ENCODE assay signal across 23 mouse cellular contexts in the genomic region with DNA sequence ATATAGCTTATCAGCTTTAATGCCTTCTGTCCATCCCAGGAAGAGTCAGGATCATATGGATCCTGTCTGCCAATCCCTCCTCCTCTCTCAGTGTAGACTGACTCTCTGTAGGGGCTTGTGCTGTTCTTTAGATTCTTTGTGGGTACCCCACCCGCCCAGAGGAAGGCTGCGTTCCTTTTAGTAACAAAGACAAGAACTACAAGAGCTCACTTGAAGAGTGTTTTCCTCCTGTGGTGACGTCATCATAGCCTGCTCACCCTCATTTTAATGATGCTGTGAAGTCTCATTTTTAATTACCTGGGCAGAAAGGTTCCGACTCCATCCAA. TPM values are rescaled to one million over a fixed set of nuclear protein-coding genes. Genes with fewer than 3 reads are reported as not detected.
A peak's percentile ranks its signal among the peaks of the same experiment; 100 is the strongest.
DNase-seq lines count a peak whose midpoint lies in the region; ATAC-seq and TF ChIP-seq lines count a peak whose summit lies in the region.
"Had no signal": no experiment of that assay in that cellular context is flagged by ENCODE, and none has a peak within 500 bp of the region (broad histone marks: within the 10 kb centered on the region; RNA-seq: fewer than 3 reads in every experiment).

No protein-coding gene starts in this region.

- WGBS in heart, embryonic 11.5 days (ENCODE audit: insufficient replicate concordance), result 48% methylated on average over 4 of the region's 4 CpGs
- WGBS in hindbrain, postnatal 0 days, result 48% methylated on average over 4 of the region's 4 CpGs
- WGBS in hindbrain, embryonic 16.5 days, result 37% methylated on average over 4 of the region's 4 CpGs
- 24% methylated on average over 4 of the region's 4 CpGs for WGBS in forebrain, postnatal 0 days

- no peak for DNase-seq in heart, postnatal 4 days
- DNase-seq in hindbrain, postnatal 0 days (ENCODE audit: low spot score), result no peak
- DNase-seq in ES-CJ7 (ENCODE audit: low read depth, low spot score) (peak; percentile 25), adipocyte (ENCODE audit: low spot score) (no peak)
- DNase-seq in forebrain, postnatal 0 days, result no peak
- DNase-seq: cerebellum, adult 18-20 months; gastrocnemius, adult 2 months; heart, postnatal 36 days; lung, adult 18-20 months; lung, postnatal 36 days; right cerebral cortex, adult 18-20 months had no signal

- ATAC-seq in heart, embryonic 11.5 days (replicated peaks; ENCODE audit: insufficient number of reproducible peaks, low FRiP score, low TSS enrichment), result no peak
- 0 out of 2 replicates have a peak, but pooled peaks have one; percentile 2 for ATAC-seq in hindbrain, postnatal 0 days
- no peak for ATAC-seq in hindbrain, embryonic 16.5 days
- 0 out of 2 replicates have a peak, but pooled peaks have one; percentile 30 for ATAC-seq in forebrain, postnatal 0 days

- peaks cover 5% of the 10 kb centered on the region; the same call in 1 of the 2 replicates for H3K27me3 ChIP-seq in heart, embryonic 11.5 days (ENCODE audit: control insufficient read depth, insufficient read depth, low read length)
- no peaks in the 10 kb centered on the region; the same call in 1 of the 2 replicates for H3K27me3 ChIP-seq in hindbrain, postnatal 0 days (ENCODE audit: insufficient read depth, low read length)
- 0 out of 2 replicates have a peak, but pooled peaks cover 2% of the 10 kb centered on the region for H3K27me3 ChIP-seq in hindbrain, embryonic 16.5 days (replicated peaks; ENCODE audit: control insufficient read depth, insufficient read depth, low read length)
- no peaks in the 10 kb centered on the region for H3K27me3 ChIP-seq in forebrain, postnatal 0 days (ENCODE audit: insufficient read depth, low read length)
- H3K27me3 ChIP-seq: CH12.LX had no signal

- H3K4me1 ChIP-seq in heart, embryonic 11.5 days (ENCODE audit: control insufficient read depth, insufficient read depth, low read length), result peaks cover 29% of the 10 kb centered on the region
- H3K4me1 ChIP-seq in hindbrain, postnatal 0 days (ENCODE audit: insufficient read depth, low read length), result no peaks in the 10 kb centered on the region
- H3K4me1 ChIP-seq in hindbrain, embryonic 16.5 days (ENCODE audit: control insufficient read depth, insufficient read depth, low read depth, low read length), result no peaks in the 10 kb centered on the region
- H3K4me1 ChIP-seq in forebrain, postnatal 0 days (ENCODE audit: insufficient read depth), result no peaks in the 10 kb centered on the region
- H3K4me1 ChIP-seq: kidney, embryonic 15.5 days had no signal

- no peak overlapping the region for H3K4me3 ChIP-seq in heart, embryonic 11.5 days (ENCODE audit: low read depth, low read length)
- H3K4me3 ChIP-seq in hindbrain, postnatal 0 days (ENCODE audit: low read length), result no peak overlapping the region
- H3K4me3 ChIP-seq in hindbrain, embryonic 16.5 days (ENCODE audit: low read length), result no peak overlapping the region
- no peak overlapping the region for H3K4me3 ChIP-seq in forebrain, postnatal 0 days (ENCODE audit: low read depth, low read length)
- H3K4me3 ChIP-seq: gastrocnemius, adult 2 months; kidney, embryonic 15.5 days had no signal

- peak overlapping the region; percentile 85 for H3K27ac ChIP-seq in heart, embryonic 11.5 days (ENCODE audit: low read depth, low read length)
- H3K27ac ChIP-seq in hindbrain, postnatal 0 days, result no peak overlapping the region
- H3K27ac ChIP-seq in hindbrain, embryonic 16.5 days (ENCODE audit: low read depth, low read length), result no peak overlapping the region
- no peak overlapping the region for H3K27ac ChIP-seq in forebrain, postnatal 0 days (ENCODE audit: low read depth, low read length)
- H3K27ac ChIP-seq: gastrocnemius, adult 2 months; kidney, embryonic 15.5 days; stomach, postnatal 0 days had no signal

- TF ChIP-seq CTCF in hindbrain, postnatal 0 days (IDR thresholded peaks at IDR 0.05; ENCODE audit: low read depth), result no peak
- no peak for TF ChIP-seq CTCF in forebrain, postnatal 0 days (IDR thresholded peaks at IDR 0.05; ENCODE audit: low read depth)

- no peaks in the 10 kb centered on the region for H3K9me3 ChIP-seq in heart, embryonic 11.5 days (replicated peaks; ENCODE audit: control insufficient read depth, low read length)
- H3K9me3 ChIP-seq in hindbrain, postnatal 0 days (ENCODE audit: low read length), result no peaks in the 10 kb centered on the region
- no peaks in the 10 kb centered on the region for H3K9me3 ChIP-seq in hindbrain, embryonic 16.5 days (ENCODE audit: control insufficient read depth, low read length)
- no peaks in the 10 kb centered on the region for H3K9me3 ChIP-seq in forebrain, postnatal 0 days (ENCODE audit: low read length)
- H3K9me3 ChIP-seq: kidney, embryonic 15.5 days had no signal

- H3K36me3 ChIP-seq in heart, embryonic 11.5 days (ENCODE audit: control insufficient read depth, insufficient read depth, low read length), result no peaks in the 10 kb centered on the region
- H3K36me3 ChIP-seq in hindbrain, postnatal 0 days (ENCODE audit: insufficient read depth, low read length), result no peaks in the 10 kb centered on the region
- H3K36me3 ChIP-seq in hindbrain, embryonic 16.5 days (ENCODE audit: control insufficient read depth, insufficient read depth, low read length), result no peaks in the 10 kb centered on the region
- H3K36me3 ChIP-seq in forebrain, postnatal 0 days (ENCODE audit: insufficient read depth), result no peaks in the 10 kb centered on the region
- H3K36me3 ChIP-seq: kidney, embryonic 15.5 days had no signal

- H3K4me2 ChIP-seq in heart, embryonic 11.5 days, result no peak overlapping the region
- no peak overlapping the region for H3K4me2 ChIP-seq in hindbrain, postnatal 0 days (ENCODE audit: low read depth, low read length)
- H3K4me2 ChIP-seq in hindbrain, embryonic 16.5 days (ENCODE audit: low read length), result no peak overlapping the region
- H3K4me2 ChIP-seq in forebrain, postnatal 0 days (ENCODE audit: low read depth), result no peak overlapping the region
- H3K4me2 ChIP-seq: kidney, embryonic 15.5 days; liver, embryonic 11.5 days had no signal

- no peak overlapping the region; the same call in 1 of the 2 replicates for H3K9ac ChIP-seq in heart, embryonic 11.5 days (ENCODE audit: low read depth, low read length)
- no peak overlapping the region for H3K9ac ChIP-seq in hindbrain, postnatal 0 days (replicated peaks; ENCODE audit: low read length)
- H3K9ac ChIP-seq in hindbrain, embryonic 16.5 days (ENCODE audit: low read depth, low read length), result no peak overlapping the region
- no peak overlapping the region for H3K9ac ChIP-seq in forebrain, postnatal 0 days
- H3K9ac ChIP-seq: kidney, embryonic 15.5 days had no signal

RNA-seq across cellular contexts. Expression of gene Mrpl36, which starts 22.3 kb away (rescaled TPM):
- 155 and 170 TPM in 2 replicates for polyA plus RNA-seq in heart, embryonic 11.5 days (2014; fragmentation: Nextera tagmentation; extraction: Ambion mirVana)
- 10 to 100 TPM; 41.6 to 43.9 TPM for total RNA-seq in heart, postnatal 4 days (2021)
- 39.9 and 41.0 TPM in 2 replicates for total RNA-seq in hindbrain, postnatal 0 days (2014; rRNA removed)
- polyA plus RNA-seq in hindbrain, postnatal 0 days (2015; fragmentation: Nextera tagmentation; extraction: Ambion mirVana), result 69.2 and 76.0 TPM in 2 replicates
- 72.4 and 80.5 TPM in 2 replicates for polyA plus RNA-seq in hindbrain, embryonic 16.5 days (2015; fragmentation: Nextera tagmentation; extraction: Ambion mirVana)
- total RNA-seq in forebrain, postnatal 0 days (2014; rRNA removed), result 48.3 and 62.6 TPM in 2 replicates
- polyA plus RNA-seq in forebrain, postnatal 0 days (2015; fragmentation: Nextera tagmentation; extraction: Ambion mirVana), result 74.3 and 84.6 TPM in 2 replicates

RNA-seq across cellular contexts. Expression of gene Ndufs6, which starts 22.3 kb away (rescaled TPM):
- 545 and 546 TPM in 2 replicates for polyA plus RNA-seq in heart, embryonic 11.5 days (2014; fragmentation: Nextera tagmentation; extraction: Ambion mirVana)
- total RNA-seq in heart, postnatal 4 days (2021), result 100 to 1,000 TPM; 659 to 710 TPM
- total RNA-seq in hindbrain, postnatal 0 days (2014; rRNA removed), result 70.5 and 91.4 TPM in 2 replicates
- polyA plus RNA-seq in hindbrain, postnatal 0 days (2015; fragmentation: Nextera tagmentation; extraction: Ambion mirVana), result 498 and 525 TPM in 2 replicates
- 415 and 483 TPM in 2 replicates for polyA plus RNA-seq in hindbrain, embryonic 16.5 days (2015; fragmentation: Nextera tagmentation; extraction: Ambion mirVana)
- total RNA-seq in forebrain, postnatal 0 days (2014; rRNA removed), result 117 and 128 TPM in 2 replicates
- 423 and 557 TPM in 2 replicates for polyA plus RNA-seq in forebrain, postnatal 0 days (2015; fragmentation: Nextera tagmentation; extraction: Ambion mirVana)

RNA-seq across cellular contexts. Expression of gene Irx4, which starts 45.8 kb away (rescaled TPM):
- 39.2 and 45.9 TPM in 2 replicates for polyA plus RNA-seq in heart, embryonic 11.5 days (2014; fragmentation: Nextera tagmentation; extraction: Ambion mirVana)
- 10 to 100 TPM; 53.3 to 64.3 TPM for total RNA-seq in heart, postnatal 4 days (2021)
- total RNA-seq in hindbrain, postnatal 0 days (2014; rRNA removed), result 4.6 and 5.1 TPM in 2 replicates
- polyA plus RNA-seq in hindbrain, postnatal 0 days (2015; fragmentation: Nextera tagmentation; extraction: Ambion mirVana), result 3.1 and 3.8 TPM in 2 replicates
- polyA plus RNA-seq in hindbrain, embryonic 16.5 days (2015; fragmentation: Nextera tagmentation; extraction: Ambion mirVana), result 3.0 and 5.0 TPM in 2 replicates
- total RNA-seq in forebrain, postnatal 0 days (2014; rRNA removed), result not detected in 2 replicates
- polyA plus RNA-seq in forebrain, postnatal 0 days (2015; fragmentation: Nextera tagmentation; extraction: Ambion mirVana), result not detected in 2 replicates
- total RNA-seq: adrenal gland, adult 18-20 months; adrenal gland, postnatal 4 days; CH12.LX; gastrocnemius, adult 2 months; layer of hippocampus, postnatal 10 days; megakaryocyte-erythroid progenitor cell, adult 5-6 weeks had no signal
- polyA plus RNA-seq: gonadal fat pad, adult 2 months; liver, embryonic 11.5 days; stomach, postnatal 0 days; urinary bladder, adult 2 months had no signal

Comparison
In these comparisons a context has a peak if more than half of its experiments do, and no peak if none do; other contexts are left out.
1. ATAC-seq: peak in hindbrain, postnatal 0 days (single experiment) and forebrain, postnatal 0 days (single experiment); none in heart, embryonic 11.5 days (single experiment) and hindbrain, embryonic 16.5 days (single experiment).